Mouse (Mus musculus) olfactory bulb, adult 2 months (tissue): ENCODE measurements around the gene Hmgcs2. TPM values are rescaled to one million over a fixed set of nuclear protein-coding genes. Genes with fewer than 3 reads are reported as not detected.

Source experiments
- H3K27ac ChIP-seq: fragments of 200-500 bp; 2 replicates; pipeline ENCODE4 v1.5.1; 2012; ENCODE audit warnings: low read depth, low read length; ENCODE audit not compliant: insufficient read depth
- H3K4me1 ChIP-seq: fragments of 200-500 bp; 2 replicates; pipeline ENCODE4 v1.6.1; 2012; ENCODE audit warnings: low read length; ENCODE audit not compliant: control insufficient read depth, insufficient read depth
- H3K4me3 ChIP-seq: fragments of 200-500 bp; 2 replicates; pipeline ENCODE4 v1.5.1; 2012; ENCODE audit warnings: mild to moderate bottlenecking, low read depth, low read length, moderate library complexity; ENCODE audit not compliant: insufficient read depth
- CTCF ChIP-seq: fragments of 200-500 bp; IDR thresholded peaks from 2 replicates; pipeline ENCODE4 v1.5.1; 2012; ENCODE audit warnings: low read depth, mild to moderate bottlenecking, low read length, moderate library complexity; ENCODE audit not compliant: insufficient read depth
- POLR2A ChIP-seq: fragments of 200-500 bp; IDR thresholded peaks from 2 replicates; pipeline ENCODE4 v1.6.1; 2012; ENCODE audit warnings: mild to moderate bottlenecking, low read depth, low read length, moderate library complexity; ENCODE audit not compliant: insufficient read depth
- WGBS: fragments of 180-500 bp; shearing (Covaris S2); methylation state at CpG from one replicate; pipeline ENCODE4 v1.1.7; 2018; 5-methylcytosine and 5-hydroxymethylcytosine counted together
- polyA plus RNA-seq: library from polyadenylated mRNA; stranded (reverse); fragments of >200 nt; gene quantifications from 2 replicates; pipeline ENCODE4 v1.2.4, GENCODE M21; 2012; ENCODE audit warnings: low replicate concordance; ENCODE audit not compliant: missing spikeins, insufficient read depth, insufficient read length

Gene Hmgcs2
- polyA plus RNA-seq, 1 experiment = not detected

- Histone ChIP-seq H3K4me3 (no peak overlapping the region), H3K27ac (no peak overlapping the region), H3K4me1 (no peaks in the 10 kb centered on the region)
- WGBS = 95% methylated on average over 2 of the region's 2 CpGs
- no peak for TF ChIP-seq CTCF
- TF ChIP-seq POLR2A = no peak
Measured at GRCm38 (mm10) chr3:98249378-98249777, 30.9 kb upstream of the Hmgcs2 start.

DNA sequence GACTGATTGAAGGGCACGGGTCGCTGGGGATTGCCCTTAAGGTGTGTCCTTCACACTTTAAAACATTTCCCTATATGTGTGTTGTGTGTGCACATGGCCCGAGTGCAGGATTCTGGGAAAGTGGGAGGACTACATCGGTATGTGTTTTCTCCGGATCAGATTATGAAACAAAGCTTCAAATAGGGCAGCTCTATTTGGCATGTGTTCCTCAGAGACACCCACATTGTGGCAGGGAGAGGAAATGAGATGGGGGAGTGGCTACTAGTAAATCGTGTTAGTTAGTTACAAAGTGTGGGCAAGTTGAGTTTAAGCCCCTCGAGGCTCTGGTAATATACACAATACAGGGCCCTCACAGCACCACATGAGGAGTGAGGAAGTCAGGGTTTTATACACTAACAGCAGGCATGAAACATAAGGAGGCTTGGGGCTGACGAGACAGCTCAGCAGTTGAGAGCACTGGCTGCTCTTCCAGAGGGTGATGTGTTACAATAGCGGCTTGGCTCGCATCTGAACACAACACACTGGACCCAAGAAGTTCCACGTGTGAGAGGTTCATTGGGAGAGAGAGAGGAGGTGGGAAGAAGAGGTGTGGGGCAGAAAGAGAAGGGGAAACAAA, 30.3 kb upstream of the Hmgcs2 start:
- no peaks in the 10 kb centered on the region for H3K4me1 ChIP-seq
- no peak overlapping the region for H3K27ac ChIP-seq
- WGBS = 73% methylated on average over 11 of the region's 11 CpGs
- TF ChIP-seq POLR2A (no peak), CTCF (no peak)
- no peak overlapping the region for H3K4me3 ChIP-seq

- H3K27ac ChIP-seq = no peak overlapping the region
- H3K4me1 ChIP-seq = no peaks in the 10 kb centered on the region; the same call in 1 of the 2 replicates
- H3K4me3 ChIP-seq = no peak overlapping the region
- 93% methylated on average over 3 of the region's 3 CpGs for WGBS
- no peak for TF ChIP-seq POLR2A
- TF ChIP-seq CTCF = no peak
Measured at GRCm38 (mm10) chr3:98254059-98254458, 26.2 kb upstream of the Hmgcs2 start.

- Histone ChIP-seq H3K27ac (peak overlapping the region; percentile 26; the same call in 1 of the 2 replicates), H3K4me3 (no peak overlapping the region), H3K4me1 (no peaks in the 10 kb centered on the region; the same call in 1 of the 2 replicates)
- no peak for TF ChIP-seq CTCF
- TF ChIP-seq POLR2A = no peak
- 84% methylated on average over 8 of the region's 8 CpGs for WGBS
Measured at GRCm38 (mm10) chr3:98254656-98255583, 25.3 kb upstream of the Hmgcs2 start.

GRCm38 (mm10) chr3:98258723-98259122, 21.5 kb upstream of the Hmgcs2 start:
- Histone ChIP-seq H3K4me1 (no peaks in the 10 kb centered on the region; the same call in 1 of the 2 replicates), H3K27ac (no peak overlapping the region), H3K4me3 (no peak overlapping the region)
- TF ChIP-seq POLR2A = no peak
- no peak for TF ChIP-seq CTCF
- 87% methylated on average over 4 of the region's 4 CpGs for WGBS

DNA sequence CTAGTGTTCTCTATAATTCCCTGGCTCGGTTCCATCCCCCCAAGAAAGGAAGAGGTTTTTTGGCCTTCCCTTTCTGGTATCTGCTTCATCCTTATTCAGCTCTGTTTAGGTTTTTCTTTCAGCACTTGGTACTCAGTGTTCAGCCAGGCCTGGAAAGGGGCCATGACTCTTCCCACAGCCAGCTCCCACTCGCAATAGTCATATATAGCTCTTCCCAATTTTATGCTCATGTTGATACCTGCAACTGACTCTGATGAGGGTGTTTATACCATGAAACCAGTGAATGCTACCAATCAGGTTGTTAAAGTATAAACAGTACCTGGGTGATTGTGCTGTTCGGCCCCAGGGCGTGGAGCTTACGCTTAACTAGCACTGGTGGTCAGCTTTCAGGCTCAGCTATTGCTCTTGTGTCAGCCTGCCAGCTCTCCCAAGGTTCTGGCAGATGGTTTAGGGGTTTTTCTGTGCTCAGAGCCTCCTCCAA, 20.9 kb upstream of the Hmgcs2 start:
- H3K27ac ChIP-seq = no peak overlapping the region
- H3K4me3 ChIP-seq = no peak overlapping the region
- no peaks in the 10 kb centered on the region; the same call in 1 of the 2 replicates for H3K4me1 ChIP-seq
- TF ChIP-seq CTCF (no peak), POLR2A (no peak)
- 66% methylated on average over 5 of the region's 5 CpGs for WGBS

- WGBS = 91% methylated on average over 3 of the region's 3 CpGs
- no peak for TF ChIP-seq CTCF
- no peak for TF ChIP-seq POLR2A
- Histone ChIP-seq H3K4me1 (no peaks in the 10 kb centered on the region; the same call in 1 of the 2 replicates), H3K27ac (no peak overlapping the region), H3K4me3 (no peak overlapping the region)
Measured at GRCm38 (mm10) chr3:98260534-98260933, 19.7 kb upstream of the Hmgcs2 start.

- no peak overlapping the region for H3K27ac ChIP-seq
- no peak overlapping the region for H3K4me3 ChIP-seq
- WGBS = 95% methylated on average over 4 of the region's 4 CpGs
- no peaks in the 10 kb centered on the region; the same call in 1 of the 2 replicates for H3K4me1 ChIP-seq
- no peak for TF ChIP-seq CTCF
- TF ChIP-seq POLR2A = no peak
Measured at GRCm38 (mm10) chr3:98261415-98261814, 18.8 kb upstream of the Hmgcs2 start.

GRCm38 (mm10) chr3:98262133-98262532, 18.1 kb upstream of the Hmgcs2 start:
- H3K4me1 ChIP-seq = peaks cover 2% of the 10 kb centered on the region
- no peak overlapping the region for H3K4me3 ChIP-seq
- 98% methylated on average over 2 of the region's 2 CpGs for WGBS
- H3K27ac ChIP-seq = no peak overlapping the region
- TF ChIP-seq CTCF = no peak
- no peak for TF ChIP-seq POLR2A
